Mouse (Mus musculus): ENCODE data around the gene Syt12.

- TF ChIP-seq CTCF (IDR thresholded peaks at IDR 0.05; ENCODE audit: insufficient read depth, low read length) (no peak), POLR2A (IDR thresholded peaks at IDR 0.05; ENCODE audit: borderline replicate concordance, extremely low read depth, low read depth, low read length) (no peak)
These were observed 57.5 kb downstream of the Syt12 start for GRCm38 (mm10) chr19:4419711-4420110.
